Mouse (Mus musculus): ENCODE results near the gene Acsm2.

Acsm2 gene

GRCm38 (mm10) chr7:119554040-119554439 lies at the start of gene Acsm2:
Gene Acsm2 (plus strand): TSS chr7:119554340.
- in situ Hi-C loops (cut with MboI; ENCODE audit: unreplicated experiment in 2 of 2) = no loop called here

GRCm38 (mm10) chr7:119511143-119511542 lies 43.0 kb upstream of the Acsm2 start:
- in situ Hi-C loops (cut with MboI; ENCODE audit: unreplicated experiment in 2 of 2) = loop anchor here (10.0 to 25.0 kb wide), 8 partner anchors 56 to 1314 kb away; partner anchors contain the start of genes Gpr139 (in 2 of the 2) and Gp2 (in 1 of the 2)

- in situ Hi-C loops (cut with MboI; ENCODE audit: unreplicated experiment in 2 of 2) = loop anchor here (10.0 to 25.0 kb wide), 8 partner anchors 58 to 1312 kb away; partner anchors contain the start of genes Gpr139 (in 2 of the 2) and Gp2 (in 1 of the 2)
Observed at GRCm38 (mm10) chr7:119513056-119513455, 41.1 kb upstream of the Acsm2 start.

- in situ Hi-C loops (cut with MboI; ENCODE audit: unreplicated experiment in 2 of 2) = loop anchor here (10.0 to 25.0 kb wide), 8 partner anchors 61 to 1309 kb away; partner anchors contain the start of genes Gpr139 (in 2 of the 2) and Gp2 (in 1 of the 2)
Observed at GRCm38 (mm10) chr7:119515492-119516271, 38.5 kb upstream of the Acsm2 start.

- in situ Hi-C loops (cut with MboI; ENCODE audit: unreplicated experiment in 2 of 2) = loop anchor here (10.0 to 25.0 kb wide), 8 partner anchors 61 to 1309 kb away; partner anchors contain the start of genes Gpr139 (in 2 of the 2) and Gp2 (in 1 of the 2)
Observed at GRCm38 (mm10) chr7:119516272-119516558, 37.9 kb upstream of the Acsm2 start.

- in situ Hi-C loops (cut with MboI; ENCODE audit: unreplicated experiment in 2 of 2) = loop anchor here (10.0 to 25.0 kb wide), 8 partner anchors 64 to 1306 kb away; partner anchors contain the start of genes Gpr139 (in 2 of the 2) and Gp2 (in 1 of the 2)
Observed at GRCm38 (mm10) chr7:119519163-119519562, 35.0 kb upstream of the Acsm2 start, which contains the start of gene Acsm5. Gene Acsm5 (plus strand): TSS chr7:119519463.

- in situ Hi-C loops (cut with MboI; ENCODE audit: unreplicated experiment in 2 of 2) = loop anchor here (10.0 to 25.0 kb wide), 8 partner anchors 65 to 1305 kb away; partner anchors contain the start of genes Gpr139 (in 2 of the 2) and Gp2 (in 1 of the 2)
Observed at GRCm38 (mm10) chr7:119519654-119520053, 34.5 kb upstream of the Acsm2 start.

- in situ Hi-C loops (cut with MboI; ENCODE audit: unreplicated experiment in 2 of 2) = loop anchor here in 1 of 2 experiments (25.0 kb wide), 1 partner anchor 1210 kb away; no protein-coding TSS in a partner anchor
Observed at GRCm38 (mm10) chr7:119521816-119522215, 32.3 kb upstream of the Acsm2 start.

GRCm38 (mm10) chr7:119522385-119522784 lies 31.8 kb upstream of the Acsm2 start:
- in situ Hi-C loops (cut with MboI; ENCODE audit: unreplicated experiment in 2 of 2) = loop anchor here in 1 of 2 experiments (25.0 kb wide), 1 partner anchor 1210 kb away; no protein-coding TSS in a partner anchor

GRCm38 (mm10) chr7:119523389-119523788 lies 30.8 kb upstream of the Acsm2 start, which contains the start of gene Pdilt:
Gene Pdilt (minus strand): TSS chr7:119523489.
- in situ Hi-C loops (cut with MboI; ENCODE audit: unreplicated experiment in 2 of 2) = loop anchor here in 1 of 2 experiments (25.0 kb wide), 1 partner anchor 1211 kb away; no protein-coding TSS in a partner anchor

- in situ Hi-C loops (cut with MboI; ENCODE audit: unreplicated experiment in 2 of 2) = loop anchor here in 1 of 2 experiments (25.0 kb wide), 1 partner anchor 1214 kb away; no protein-coding TSS in a partner anchor
Observed at GRCm38 (mm10) chr7:119525881-119526281, 28.3 kb upstream of the Acsm2 start.

GRCm38 (mm10) chr7:119526486-119526885 lies 27.7 kb upstream of the Acsm2 start:
- in situ Hi-C loops (cut with MboI; ENCODE audit: unreplicated experiment in 2 of 2) = loop anchor here in 1 of 2 experiments (25.0 kb wide), 1 partner anchor 1214 kb away; no protein-coding TSS in a partner anchor

GRCm38 (mm10) chr7:119527135-119527534 lies 27.0 kb upstream of the Acsm2 start:
- in situ Hi-C loops (cut with MboI; ENCODE audit: unreplicated experiment in 2 of 2) = loop anchor here in 1 of 2 experiments (25.0 kb wide), 1 partner anchor 1215 kb away; no protein-coding TSS in a partner anchor

- in situ Hi-C loops (cut with MboI; ENCODE audit: unreplicated experiment in 2 of 2) = loop anchor here in 1 of 2 experiments (25.0 kb wide), 1 partner anchor 1215 kb away; no protein-coding TSS in a partner anchor
Observed at GRCm38 (mm10) chr7:119527548-119527947, 26.6 kb upstream of the Acsm2 start.

GRCm38 (mm10) chr7:119528617-119529016 lies 25.5 kb upstream of the Acsm2 start:
- in situ Hi-C loops (cut with MboI; ENCODE audit: unreplicated experiment in 2 of 2) = loop anchor here in 1 of 2 experiments (25.0 kb wide), 1 partner anchor 1216 kb away; no protein-coding TSS in a partner anchor

- in situ Hi-C loops (cut with MboI; ENCODE audit: unreplicated experiment in 2 of 2) = loop anchor here in 1 of 2 experiments (25.0 kb wide), 1 partner anchor 1221 kb away; no protein-coding TSS in a partner anchor
Observed at GRCm38 (mm10) chr7:119532924-119533323, 21.2 kb upstream of the Acsm2 start.

GRCm38 (mm10) chr7:119534389-119534788 lies 19.8 kb upstream of the Acsm2 start:
- in situ Hi-C loops (cut with MboI; ENCODE audit: unreplicated experiment in 2 of 2) = loop anchor here in 1 of 2 experiments (25.0 kb wide), 1 partner anchor 1222 kb away; no protein-coding TSS in a partner anchor

- in situ Hi-C loops (cut with MboI; ENCODE audit: unreplicated experiment in 2 of 2) = loop anchor here in 1 of 2 experiments (25.0 kb wide), 1 partner anchor 1230 kb away; no protein-coding TSS in a partner anchor
Observed at GRCm38 (mm10) chr7:119542445-119542844, 11.7 kb upstream of the Acsm2 start.

GRCm38 (mm10) chr7:119545572-119545971 lies 8.6 kb upstream of the Acsm2 start:
- in situ Hi-C loops (cut with MboI; ENCODE audit: unreplicated experiment in 2 of 2) = loop anchor here in 1 of 2 experiments (25.0 kb wide), 1 partner anchor 1233 kb away; no protein-coding TSS in a partner anchor

- in situ Hi-C loops (cut with MboI; ENCODE audit: unreplicated experiment in 2 of 2) = no loop called here
Observed at GRCm38 (mm10) chr7:119550471-119551222, 3.5 kb upstream of the Acsm2 start.

Data from v-Abl transformed pro-B cells (cell line).